Mouse (Mus musculus) heart, adult 11 months (tissue): ENCODE results near the gene Sugp2.
A peak's percentile ranks its signal among the peaks of the same experiment; 100 is the strongest.

ENCODE experiments used
- DNase-seq: peaks from one replicate; pipeline ENCODE4 v3.0.0; 2022

The Sugp2 gene

DNA sequence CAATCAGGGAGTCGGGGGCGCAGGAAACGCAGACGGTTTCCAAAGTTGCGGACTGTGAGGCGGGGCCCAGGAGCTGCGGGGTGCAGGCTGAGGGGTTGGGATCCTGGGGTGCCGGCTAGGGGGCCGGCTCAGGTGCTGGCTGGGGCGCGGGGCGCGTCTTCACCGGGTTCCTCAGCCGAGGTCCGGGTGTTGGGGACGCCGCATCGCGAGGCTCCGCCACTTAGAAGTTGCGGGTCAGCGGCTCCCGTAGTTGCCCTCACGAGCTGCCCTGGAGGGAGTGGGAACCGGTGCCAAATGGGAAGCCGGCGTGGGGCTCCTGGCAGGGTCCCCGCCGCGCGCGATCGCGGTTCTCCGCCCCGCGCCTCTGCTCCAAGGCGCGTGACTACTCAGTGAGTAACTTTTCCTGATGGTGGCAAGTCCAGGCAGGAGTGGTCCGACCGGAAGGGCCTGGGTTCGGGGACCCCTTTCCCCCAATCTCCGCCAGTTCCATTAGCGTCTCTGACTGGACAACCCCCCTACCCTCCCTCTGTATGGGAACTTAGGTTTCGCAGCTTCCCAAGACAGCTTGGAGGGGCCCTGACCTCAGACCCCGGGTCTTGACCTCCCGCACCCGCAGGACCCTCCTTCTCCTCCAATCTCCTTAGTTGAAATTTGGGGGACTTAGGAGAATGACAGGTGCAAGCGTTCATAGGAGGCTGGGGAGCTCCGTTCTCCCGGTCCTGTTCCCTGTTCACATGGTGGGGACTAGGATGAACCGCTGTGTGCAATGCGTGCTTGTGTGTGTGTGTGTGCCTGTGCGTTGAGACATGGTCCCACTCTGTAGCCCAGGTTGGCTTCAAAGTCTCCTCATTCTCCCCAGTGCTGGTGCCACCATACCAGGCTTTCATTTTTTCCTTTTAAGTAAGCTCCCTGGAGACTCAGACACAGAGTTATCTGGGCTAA lies 49.4 kb downstream of the Sugp2 start:
- DNase-seq, result no peak

DNA sequence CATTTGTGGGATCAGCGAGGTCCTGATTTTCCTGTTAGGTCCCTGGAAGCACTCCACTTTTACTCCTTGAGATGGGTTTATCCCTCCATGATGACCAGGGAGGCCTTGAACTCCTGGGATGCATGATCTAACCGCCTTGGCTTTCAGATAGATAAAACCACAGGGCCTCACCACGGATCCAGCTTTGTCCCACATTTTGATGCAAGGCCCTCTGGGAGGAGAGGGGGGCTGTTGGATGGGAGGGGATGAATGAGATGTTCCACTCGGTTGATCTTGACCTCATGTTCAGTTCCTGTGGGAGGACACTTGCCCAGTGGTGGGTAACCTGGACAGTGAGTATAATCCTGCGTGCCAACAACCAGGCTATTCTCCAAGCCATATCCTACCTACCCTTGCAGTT lies 50.4 kb downstream of the Sugp2 start:
- peak; percentile 90 for DNase-seq

DNA sequence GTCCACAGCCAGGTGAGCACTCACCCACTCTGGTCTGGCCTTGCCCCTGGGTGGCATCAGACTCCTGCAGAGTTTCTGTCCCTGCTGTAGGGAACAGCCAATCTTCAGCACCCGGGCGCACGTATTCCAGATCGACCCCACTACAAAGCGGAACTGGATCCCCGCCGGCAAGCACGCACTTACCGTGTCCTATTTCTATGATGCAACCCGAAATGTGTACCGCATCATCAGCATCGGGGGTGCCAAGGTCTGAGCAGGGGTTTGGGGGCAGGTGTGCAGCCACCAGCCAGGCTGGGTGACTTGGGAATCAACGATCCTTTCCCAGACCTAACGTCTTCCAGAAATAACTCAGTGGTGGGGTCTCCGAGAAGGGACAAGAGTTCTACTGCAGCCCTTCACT lies 51.3 kb downstream of the Sugp2 start:
- peak; percentile 93 for DNase-seq

- no peak for DNase-seq
Observed at GRCm38 (mm10) chr8:70286737-70287136, 52.7 kb downstream of the Sugp2 start.

DNA sequence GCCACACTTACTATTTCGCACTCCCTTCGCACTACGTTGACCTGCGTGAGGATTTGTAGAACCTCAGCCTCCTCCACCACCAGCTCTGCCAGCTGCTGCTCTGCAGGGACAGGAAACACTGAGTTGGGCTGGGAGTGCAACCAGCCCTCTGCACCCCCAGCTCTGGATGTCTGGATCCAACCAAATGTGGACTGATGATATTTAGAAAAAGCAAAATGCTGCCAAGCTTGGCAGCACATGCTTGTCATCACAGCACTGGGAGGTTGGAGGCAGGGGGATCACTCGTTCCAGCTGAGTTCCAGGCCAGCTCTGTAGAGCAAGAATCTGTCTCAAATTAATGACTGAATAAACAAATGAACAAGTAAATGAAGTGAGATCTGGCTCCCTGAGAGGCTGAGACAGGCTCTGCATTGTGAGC lies 60.0 kb downstream of the Sugp2 start:
- no peak for DNase-seq

GRCm38 (mm10) chr8:70300881-70301280 lies 66.9 kb downstream of the Sugp2 start:
- no peak for DNase-seq

DNA sequence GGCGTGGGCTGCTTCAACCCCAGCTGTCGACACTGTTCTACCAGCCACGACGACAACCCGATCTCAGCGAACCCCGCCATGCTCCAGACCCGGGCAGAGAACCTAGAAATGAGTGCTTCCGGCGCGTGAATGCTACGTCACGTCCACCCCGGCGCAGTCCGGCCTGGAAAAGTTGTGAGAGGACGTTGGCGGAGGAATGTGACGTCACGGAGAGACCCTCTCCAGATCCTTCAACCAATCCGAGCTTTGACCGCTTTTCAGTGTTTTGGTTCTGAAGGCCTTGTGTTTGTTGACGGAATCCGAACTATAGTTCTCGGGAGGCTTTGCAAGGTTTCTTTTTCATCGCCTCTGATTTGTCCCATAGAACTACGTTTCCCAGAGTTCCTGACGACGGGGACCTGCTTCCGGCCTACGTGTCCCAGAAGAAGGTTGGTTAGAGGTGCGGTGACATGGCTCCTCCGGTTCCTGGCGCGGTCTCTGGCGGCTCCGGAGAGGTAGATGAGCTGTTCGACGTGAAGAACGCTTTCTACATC lies 68.4 kb downstream of the Sugp2 start, which contains the start of the genes Ddx49 and Cope:
Gene Ddx49 (minus strand): TSS at position 132 of the 533 bp plus-strand sequence.
Gene Cope (plus strand): TSS at position 161 of the 533 bp plus-strand sequence.
- peak; percentile 99 for DNase-seq

DNA sequence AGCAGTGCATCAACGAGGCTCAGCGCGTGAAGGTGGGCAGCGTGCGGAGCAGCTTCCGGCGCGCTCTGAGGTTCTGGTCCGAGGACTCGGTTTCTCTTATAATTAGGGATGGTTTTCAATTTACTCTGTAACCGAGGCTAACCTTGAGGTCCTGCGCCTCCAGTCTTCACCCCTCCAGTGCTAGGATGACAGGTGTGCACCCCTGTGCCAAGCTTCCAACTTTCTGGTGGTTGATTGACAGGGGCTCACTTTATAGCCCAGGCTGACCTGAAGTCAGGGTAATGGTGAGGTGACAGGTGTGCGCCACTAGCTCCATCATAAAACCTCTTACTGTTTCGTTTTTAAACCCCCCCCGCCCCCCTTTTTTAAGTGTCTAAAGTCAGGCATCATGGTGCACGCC lies 68.9 kb downstream of the Sugp2 start:
- DNase-seq, result no peak

GRCm38 (mm10) chr8:70309311-70309710 lies 75.3 kb downstream of the Sugp2 start:
- no peak for DNase-seq

DNA sequence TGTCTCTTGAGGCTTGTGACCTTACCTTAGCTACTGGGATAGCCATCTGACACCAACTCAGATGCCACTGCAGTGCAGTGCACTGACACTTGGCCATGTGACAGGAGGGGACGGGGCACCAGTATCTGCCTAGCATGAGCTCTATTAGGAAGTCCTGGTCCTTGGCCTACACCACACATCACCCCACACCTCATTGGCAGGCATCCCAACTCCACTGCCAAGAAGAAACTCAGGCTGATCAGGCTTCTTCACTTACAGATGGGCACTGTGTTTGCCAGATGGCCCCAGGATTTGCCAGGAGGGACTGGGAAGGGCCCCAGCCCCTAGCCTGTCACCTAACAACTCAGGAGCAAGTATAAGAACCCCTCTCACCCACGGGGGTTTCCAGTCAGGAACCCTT lies 79.4 kb downstream of the Sugp2 start:
- no peak for DNase-seq

DNA sequence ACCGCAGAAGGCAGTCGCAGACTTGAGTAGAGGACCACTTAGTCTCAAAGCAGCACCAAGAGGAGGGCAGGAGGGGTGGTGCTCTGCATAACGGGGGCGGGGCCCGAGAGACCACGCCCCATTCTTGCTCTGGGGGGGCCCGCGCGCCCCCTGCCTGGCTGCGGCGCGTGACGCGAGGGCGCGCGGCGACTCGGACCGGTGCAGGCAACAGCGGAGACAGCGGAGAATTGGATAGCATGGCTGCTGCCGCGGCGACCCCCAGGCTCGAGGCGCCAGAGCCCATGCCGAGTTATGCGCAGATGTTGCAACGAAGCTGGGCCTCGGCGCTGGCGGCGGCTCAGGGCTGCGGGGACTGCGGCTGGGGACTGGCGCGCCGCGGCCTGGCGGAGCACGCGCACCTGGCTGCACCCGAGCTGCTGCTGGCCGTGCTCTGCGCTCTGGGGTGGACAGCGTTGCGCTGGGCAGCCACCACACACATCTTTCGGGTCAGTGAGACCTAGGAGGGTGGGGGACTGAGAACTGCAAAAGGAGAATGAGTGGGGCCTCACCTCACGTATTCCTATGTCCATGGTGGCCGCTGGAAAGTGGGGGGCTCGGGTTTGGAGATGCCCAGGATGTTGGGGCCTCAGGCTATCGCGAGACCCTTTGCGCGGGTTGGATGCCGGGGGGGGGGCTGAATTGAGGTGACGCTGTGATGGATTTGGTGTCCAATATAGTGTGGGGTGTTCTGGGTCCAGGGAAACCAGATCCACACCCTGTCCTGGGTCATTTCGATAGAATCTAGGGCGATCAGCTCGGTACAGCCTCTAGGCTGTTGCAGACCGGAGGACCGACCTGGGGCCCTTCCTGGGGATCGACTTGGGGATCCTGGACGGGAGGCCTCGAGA lies 81.8 kb downstream of the Sugp2 start, which contains the start of gene Cers1:
Gene Cers1 (plus strand): TSS at position 152 of the 887 bp plus-strand sequence.
- peak; percentile 95 for DNase-seq

- DNase-seq, result no peak
Observed at GRCm38 (mm10) chr8:70316511-70317504, 82.8 kb downstream of the Sugp2 start.

- no peak for DNase-seq
Observed at GRCm38 (mm10) chr8:70317872-70318271, 83.8 kb downstream of the Sugp2 start.

- no peak for DNase-seq
Observed at GRCm38 (mm10) chr8:70323716-70324115, 89.7 kb downstream of the Sugp2 start.

DNA sequence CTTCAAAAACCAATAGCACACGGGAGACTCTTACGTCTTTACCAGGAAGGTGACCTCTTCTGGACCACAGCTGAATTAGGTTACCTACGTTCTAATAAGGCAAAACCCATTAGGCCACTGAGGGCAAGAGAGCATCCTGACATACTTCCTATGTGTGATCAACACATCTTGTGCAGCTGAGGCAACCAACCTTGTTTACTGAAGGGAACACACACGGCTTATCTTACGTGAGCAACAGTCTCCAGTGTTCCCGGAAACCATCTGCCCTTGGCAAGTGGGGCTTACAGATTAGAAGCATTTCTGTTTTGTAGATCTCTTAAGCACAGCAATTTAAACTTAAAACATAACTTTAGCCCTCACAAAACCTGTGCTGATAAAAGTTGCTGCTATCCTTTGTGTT lies 93.5 kb downstream of the Sugp2 start:
- no peak for DNase-seq

- peak; percentile 94 for DNase-seq
Observed at GRCm38 (mm10) chr8:70329124-70329834, 95.3 kb downstream of the Sugp2 start, which contains the start of gene Gdf1. TSS of gene Gdf1 (plus strand) at chr8:70329817.
